Mouse (Mus musculus): Measurements from ENCODE around the gene Tmem8b.

Tmem8b gene

GRCm38 (mm10) chr4:43722191-43722590, 53.4 kb downstream of the Tmem8b start:
- DNase-seq: no peak

- peak; percentile 32 to 34 for DNase-seq
Measured at GRCm38 (mm10) chr4:43724764-43725163, 56.0 kb downstream of the Tmem8b start.

GRCm38 (mm10) chr4:43726228-43726993, 57.6 kb downstream of the Tmem8b start:
- DNase-seq: no peak

GRCm38 (mm10) chr4:43726995-43727394, 58.2 kb downstream of the Tmem8b start, which contains the start of gene Hrct1:
Gene Hrct1, plus strand, starts transcription at chr4:43727188.
- no peak for DNase-seq

- DNase-seq: no peak
Measured at GRCm38 (mm10) chr4:43727718-43728575, 59.2 kb downstream of the Tmem8b start.

- no peak for DNase-seq
Measured at GRCm38 (mm10) chr4:43728576-43728954, 59.8 kb downstream of the Tmem8b start.

DNA sequence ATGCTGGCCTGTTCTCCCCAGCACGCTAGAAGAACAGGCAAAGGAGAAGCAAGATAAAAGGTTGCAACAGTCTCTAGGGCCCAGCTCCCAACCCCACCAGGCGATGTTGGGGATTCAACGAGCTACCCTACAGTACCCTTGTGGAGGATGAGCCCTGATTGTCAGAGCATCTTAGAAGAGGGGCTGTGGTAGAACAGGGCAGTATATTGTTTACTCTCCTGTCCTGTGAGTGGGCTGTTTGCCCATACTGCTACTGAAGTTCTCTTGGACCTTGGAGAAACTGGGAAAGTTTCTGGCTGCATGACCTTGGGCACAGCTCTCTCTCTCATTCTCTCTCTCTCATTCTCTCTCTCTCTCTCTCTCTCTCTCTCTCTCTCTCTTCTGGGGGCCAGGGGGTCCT, 60.4 kb downstream of the Tmem8b start:
- DNase-seq: no peak

DNA sequence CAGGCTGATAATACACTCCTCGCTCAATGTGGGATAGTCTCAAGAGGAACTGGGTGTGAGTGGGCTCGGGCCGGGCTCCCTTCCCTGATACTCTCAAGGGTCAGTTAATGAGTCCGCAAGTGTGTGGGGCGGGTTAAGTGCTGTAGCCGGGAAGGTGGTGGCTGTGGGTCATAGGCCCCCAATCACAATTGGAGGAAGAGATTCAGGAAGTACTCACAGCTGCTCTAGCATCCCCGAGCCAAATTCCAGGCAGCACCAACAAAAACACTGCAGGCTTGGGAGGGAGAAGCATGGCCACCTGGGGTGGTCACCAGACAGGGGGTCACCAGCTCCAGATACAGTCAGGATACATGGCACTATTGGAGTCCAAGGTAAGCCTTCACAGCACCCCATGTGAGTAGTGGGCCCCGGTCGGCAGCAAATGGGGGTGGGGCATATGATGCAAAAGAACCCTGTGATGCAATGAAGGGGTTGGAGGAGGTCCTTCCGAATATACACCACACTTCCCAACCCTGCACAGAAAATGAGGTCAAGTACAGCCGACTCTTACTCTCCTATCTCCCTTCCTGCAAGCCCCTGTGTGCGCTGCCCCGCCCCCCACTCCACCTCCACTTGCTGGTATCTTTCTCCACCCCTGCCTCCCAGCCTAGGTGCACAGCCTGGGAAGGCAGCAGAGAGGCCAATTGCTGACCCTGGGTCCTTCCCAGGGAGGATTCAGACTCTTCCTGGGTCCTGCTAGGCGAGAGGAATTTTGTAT, 61.2 kb downstream of the Tmem8b start, which contains the start of gene Spaar:
TSS of gene Spaar (plus strand) at position 241 of the 757 bp plus-strand sequence.
- DNase-seq: no peak

GRCm38 (mm10) chr4:43730750-43731297, 62.1 kb downstream of the Tmem8b start:
- DNase-seq: no peak

DNA sequence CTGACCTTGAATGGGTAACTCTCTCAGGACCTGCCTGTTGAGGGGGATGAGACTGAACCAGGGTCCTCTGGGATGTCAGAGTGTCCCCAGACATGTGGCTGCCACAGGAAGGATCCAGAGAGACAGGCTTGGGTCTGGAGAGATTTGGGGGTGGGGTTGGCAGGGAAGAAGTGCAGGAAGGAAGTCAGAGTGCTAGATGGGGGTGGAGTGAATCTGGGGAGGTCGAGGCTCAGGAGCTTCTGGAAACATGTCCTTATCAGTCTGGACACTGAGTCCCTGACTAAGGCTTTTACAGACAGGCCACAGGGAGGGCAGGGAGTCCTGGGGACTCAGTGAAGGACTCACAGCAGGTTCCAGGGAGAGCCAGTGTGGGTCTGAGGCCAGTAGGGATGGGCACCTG, 63.4 kb downstream of the Tmem8b start:
- DNase-seq: no peak

- DNase-seq: no peak
Measured at GRCm38 (mm10) chr4:43733186-43733585, 64.4 kb downstream of the Tmem8b start.

- DNase-seq: no peak
Measured at GRCm38 (mm10) chr4:43737144-43737543, 68.4 kb downstream of the Tmem8b start.

- DNase-seq: no peak
Measured at GRCm38 (mm10) chr4:43738989-43739674, 70.4 kb downstream of the Tmem8b start.

GRCm38 (mm10) chr4:43741526-43741925, 72.8 kb downstream of the Tmem8b start:
- DNase-seq: no peak

All from B cell, adult 2 months (primary cell).